Mouse (Mus musculus): ENCODE results near the gene Cdh23.
A peak's percentile ranks its signal among the peaks of the same experiment; 100 is the strongest.

Gene Cdh23

GRCm38 (mm10) chr10:60574851-60575250 lies 121.4 kb downstream of the Cdh23 start:
- DNase-seq = no peak

- no peak for DNase-seq
These were observed 124.8 kb downstream of the Cdh23 start for GRCm38 (mm10) chr10:60571491-60571890.

- peak in 1 of 2 experiments; percentile 5 for DNase-seq
These were observed 129.8 kb downstream of the Cdh23 start for GRCm38 (mm10) chr10:60566369-60567037.

GRCm38 (mm10) chr10:60564136-60564535 lies 132.2 kb downstream of the Cdh23 start:
- no peak for DNase-seq

- no peak for DNase-seq
These were observed 133.3 kb downstream of the Cdh23 start for GRCm38 (mm10) chr10:60562946-60563345.

GRCm38 (mm10) chr10:60558491-60558927 lies 137.8 kb downstream of the Cdh23 start:
- no peak for DNase-seq

- DNase-seq = no peak
These were observed 143.2 kb downstream of the Cdh23 start for GRCm38 (mm10) chr10:60552951-60553635.

- DNase-seq = no peak
These were observed 157.0 kb downstream of the Cdh23 start for GRCm38 (mm10) chr10:60539164-60539914.

- DNase-seq = no peak
These were observed 160.0 kb downstream of the Cdh23 start for GRCm38 (mm10) chr10:60536098-60536811.

GRCm38 (mm10) chr10:60532502-60532901 lies 163.8 kb downstream of the Cdh23 start:
- DNase-seq = no peak

- DNase-seq = peak; percentile 43 to 61
These were observed 164.9 kb downstream of the Cdh23 start for GRCm38 (mm10) chr10:60531349-60531748.

- no peak for DNase-seq
These were observed 165.7 kb downstream of the Cdh23 start for GRCm38 (mm10) chr10:60530633-60531032.

- DNase-seq = no peak
These were observed 168.3 kb downstream of the Cdh23 start for GRCm38 (mm10) chr10:60527949-60528348.

- peak; percentile 52 to 66 for DNase-seq
These were observed 171.2 kb downstream of the Cdh23 start for GRCm38 (mm10) chr10:60525081-60525480.

GRCm38 (mm10) chr10:60516286-60516685 lies 180.0 kb downstream of the Cdh23 start:
- no peak for DNase-seq

- no peak for DNase-seq
These were observed 197.8 kb downstream of the Cdh23 start for GRCm38 (mm10) chr10:60498538-60498937.

- DNase-seq = no peak
These were observed 201.2 kb downstream of the Cdh23 start for GRCm38 (mm10) chr10:60495070-60495469.

GRCm38 (mm10) chr10:60491538-60491937 lies 204.8 kb downstream of the Cdh23 start:
- peak; percentile 43 to 51 for DNase-seq

GRCm38 (mm10) chr10:60481381-60481780 lies 214.9 kb downstream of the Cdh23 start:
- no peak for DNase-seq

- DNase-seq = no peak
These were observed 221.7 kb downstream of the Cdh23 start for GRCm38 (mm10) chr10:60474549-60474948.

- no peak for DNase-seq
These were observed 222.4 kb downstream of the Cdh23 start for GRCm38 (mm10) chr10:60473782-60474322.

- DNase-seq = no peak
These were observed 228.5 kb downstream of the Cdh23 start for GRCm38 (mm10) chr10:60467752-60468151.
